ENCODE assay signal across 21 mouse cellular contexts in the genomic region with DNA sequence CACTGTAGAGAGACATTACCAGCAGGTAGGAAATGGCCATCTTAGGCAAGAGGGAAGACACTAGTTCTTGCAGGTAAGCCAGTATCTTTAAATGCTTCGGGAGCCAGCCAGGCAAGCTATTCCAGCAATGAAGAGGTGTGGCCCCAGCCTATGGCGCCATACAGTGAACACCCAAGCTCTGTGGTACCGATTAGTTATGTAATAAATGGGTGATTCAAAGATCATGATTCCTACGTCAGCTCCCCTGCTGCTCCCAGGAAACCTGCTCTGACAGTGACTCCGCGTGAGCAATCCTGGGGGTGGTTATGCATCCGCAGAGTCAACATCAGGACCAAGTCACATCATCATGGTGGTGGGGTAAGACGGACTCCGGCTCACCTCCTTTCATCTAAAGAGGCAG. TPM values are rescaled to one million over a fixed set of nuclear protein-coding genes. Genes with fewer than 3 reads are reported as not detected.
DNase-seq lines count a peak whose midpoint lies in the region; ATAC-seq and TF ChIP-seq lines count a peak whose summit lies in the region.
"Had no signal": no experiment of that assay in that cellular context is flagged by ENCODE, and none has a peak within 500 bp of the region (broad histone marks: within the 10 kb centered on the region; RNA-seq: fewer than 3 reads in every experiment).

No protein-coding gene starts in this region.

- 93% methylated on average over 9 of the region's 9 CpGs for WGBS in heart, embryonic 11.5 days (ENCODE audit: insufficient replicate concordance)
- 88% methylated on average over 9 of the region's 9 CpGs for WGBS in liver, postnatal 0 days (ENCODE audit: insufficient replicate concordance)
- WGBS in small intestine, adult 2 months: 58% methylated on average over 9 of the region's 9 CpGs
- 96% methylated on average over 9 of the region's 9 CpGs for WGBS in forebrain, embryonic 13.5 days

- DNase-seq in heart, adult 11 months: peak; percentile 87
- DNase-seq in liver, postnatal 0 days: no peak
- DNase-seq in liver: no peak
- DNase-seq in lung, postnatal 14 days: no peak
- DNase-seq: adrenal gland, postnatal 10 days; cerebellum, adult 11-12 months; cerebellum, adult 9-10 months; cerebellum, postnatal 25 days; gastrocnemius, postnatal 36 days; heart, postnatal 14 days had no signal

- no peak overlapping the region for H3K9ac ChIP-seq in heart, embryonic 11.5 days (ENCODE audit: low read depth, low read length)
- H3K9ac ChIP-seq in liver, postnatal 0 days (replicated peaks): no peak overlapping the region
- no peak overlapping the region for H3K9ac ChIP-seq in forebrain, embryonic 13.5 days
- H3K9ac ChIP-seq: embryonic facial prominence, embryonic 13.5 days; forebrain, embryonic 15.5 days; hindbrain, embryonic 14.5 days had no signal

- peak; percentile 15; the same call in 1 of the 2 replicates for TF ChIP-seq POLR2A in small intestine, adult 2 months (IDR thresholded peaks at IDR 0.05; ENCODE audit: low read depth, low read length)

- TF ChIP-seq CTCF in liver, postnatal 0 days (IDR thresholded peaks at IDR 0.05; ENCODE audit: low read depth): no peak
- TF ChIP-seq CTCF in small intestine, adult 2 months (IDR thresholded peaks at IDR 0.05; ENCODE audit: extremely low read depth, insufficient read length, insufficient replicate concordance, low read depth, low read length): no peak

- no peaks in the 10 kb centered on the region for H3K9me3 ChIP-seq in heart, embryonic 11.5 days (replicated peaks; ENCODE audit: control insufficient read depth, low read length)
- H3K9me3 ChIP-seq in liver, postnatal 0 days (ENCODE audit: low read length): no peaks in the 10 kb centered on the region
- H3K9me3 ChIP-seq in forebrain, embryonic 13.5 days (replicated peaks): no peaks in the 10 kb centered on the region
- H3K9me3 ChIP-seq: embryonic facial prominence, embryonic 13.5 days; forebrain, embryonic 10.5 days; forebrain, embryonic 15.5 days; heart, embryonic 10.5 days; heart, embryonic 15.5 days; hindbrain, embryonic 10.5 days had no signal

- no peaks in the 10 kb centered on the region for H3K27me3 ChIP-seq in heart, embryonic 11.5 days (ENCODE audit: control insufficient read depth, insufficient read depth, low read length)
- no peaks in the 10 kb centered on the region for H3K27me3 ChIP-seq in liver, postnatal 0 days (ENCODE audit: insufficient read depth, low read length)
- no peaks in the 10 kb centered on the region for H3K27me3 ChIP-seq in small intestine, adult 2 months (ENCODE audit: control insufficient read depth, insufficient read depth, low read length)
- H3K27me3 ChIP-seq in forebrain, embryonic 13.5 days: no peaks in the 10 kb centered on the region
- H3K27me3 ChIP-seq: embryonic facial prominence, embryonic 13.5 days; forebrain, embryonic 15.5 days; heart, embryonic 15.5 days had no signal

- no peak for TF ChIP-seq EP300 in liver, postnatal 0 days (IDR thresholded peaks at IDR 0.05; ENCODE audit: low read depth)

- H3K36me3 ChIP-seq in heart, embryonic 11.5 days (ENCODE audit: control insufficient read depth, insufficient read depth, low read length): no peaks in the 10 kb centered on the region
- no peaks in the 10 kb centered on the region for H3K36me3 ChIP-seq in liver, postnatal 0 days (replicated peaks; ENCODE audit: insufficient read depth, low read length)
- no peaks in the 10 kb centered on the region for H3K36me3 ChIP-seq in small intestine, adult 2 months (ENCODE audit: control insufficient read depth, insufficient read depth, low read length)
- H3K36me3 ChIP-seq in forebrain, embryonic 13.5 days (ENCODE audit: poor library complexity, severe bottlenecking): no peaks in the 10 kb centered on the region
- H3K36me3 ChIP-seq: embryonic facial prominence, embryonic 13.5 days; forebrain, embryonic 10.5 days; forebrain, embryonic 15.5 days; heart, embryonic 10.5 days; heart, embryonic 15.5 days; hindbrain, embryonic 10.5 days had no signal

- H3K4me2 ChIP-seq in heart, embryonic 11.5 days: no peak overlapping the region
- no peak overlapping the region for H3K4me2 ChIP-seq in liver, postnatal 0 days (ENCODE audit: low read depth, low read length)
- no peak overlapping the region for H3K4me2 ChIP-seq in forebrain, embryonic 13.5 days
- H3K4me2 ChIP-seq: embryonic facial prominence, embryonic 13.5 days; forebrain, embryonic 15.5 days; hindbrain, embryonic 14.5 days had no signal

- no peak overlapping the region for H3K4me3 ChIP-seq in heart, embryonic 11.5 days (ENCODE audit: low read depth, low read length)
- H3K4me3 ChIP-seq in liver, postnatal 0 days (ENCODE audit: low read depth, low read length): no peak overlapping the region
- H3K4me3 ChIP-seq in small intestine, adult 2 months (ENCODE audit: low read depth, low read length): no peak overlapping the region
- no peak overlapping the region for H3K4me3 ChIP-seq in forebrain, embryonic 13.5 days
- H3K4me3 ChIP-seq: embryonic facial prominence, embryonic 13.5 days; erythroblast, embryonic 14.5 days; forebrain, embryonic 10.5 days; forebrain, embryonic 15.5 days; heart, embryonic 10.5 days; heart, embryonic 15.5 days; hindbrain, embryonic 10.5 days had no signal

- no peak for ATAC-seq in heart, embryonic 11.5 days (replicated peaks; ENCODE audit: insufficient number of reproducible peaks, low FRiP score, low TSS enrichment)
- ATAC-seq in liver, postnatal 0 days: no peak
- no peak for ATAC-seq in forebrain, embryonic 13.5 days
- ATAC-seq: forebrain, embryonic 15.5 days had no signal

- H3K27ac ChIP-seq in heart, embryonic 11.5 days (ENCODE audit: low read depth, low read length): no peak overlapping the region
- H3K27ac ChIP-seq in liver, postnatal 0 days (ENCODE audit: low read depth): peak overlapping the region; percentile 72; the same call in 1 of the 2 replicates
- H3K27ac ChIP-seq in small intestine, adult 2 months (ENCODE audit: insufficient read depth, low read depth, low read length): peak overlapping the region; percentile 95
- H3K27ac ChIP-seq in forebrain, embryonic 13.5 days: no peak overlapping the region
- H3K27ac ChIP-seq: embryonic facial prominence, embryonic 13.5 days; forebrain, embryonic 10.5 days; forebrain, embryonic 15.5 days; hindbrain, embryonic 10.5 days; hindbrain, embryonic 14.5 days had no signal

- 0 out of 2 replicates have a peak, but pooled peaks cover 3% of the 10 kb centered on the region for H3K4me1 ChIP-seq in heart, embryonic 11.5 days (ENCODE audit: control insufficient read depth, insufficient read depth, low read length)
- H3K4me1 ChIP-seq in liver, postnatal 0 days (ENCODE audit: insufficient read depth): peaks cover 44% of the 10 kb centered on the region
- peaks cover 39% of the 10 kb centered on the region; the same call in 1 of the 2 replicates for H3K4me1 ChIP-seq in small intestine, adult 2 months (ENCODE audit: control insufficient read depth, insufficient read depth, insufficient read length, low read length)
- H3K4me1 ChIP-seq in forebrain, embryonic 13.5 days: no peaks in the 10 kb centered on the region
- H3K4me1 ChIP-seq: embryonic facial prominence, embryonic 13.5 days; forebrain, embryonic 15.5 days had no signal

RNA-seq across cellular contexts. Expression of a gene that starts 51.1 kb away (rescaled TPM):
- 10.7 and 14.8 TPM in 2 replicates for polyA plus RNA-seq in heart, embryonic 11.5 days (2014; fragmentation: Nextera tagmentation; extraction: Ambion mirVana)
- polyA plus RNA-seq in liver, postnatal 0 days (2015; fragmentation: Nextera tagmentation; extraction: Ambion mirVana): 8.3 and 8.4 TPM in 2 replicates
- polyA plus RNA-seq in small intestine, adult 2 months (2012; rRNA removed): 9.6 and 109 TPM in 2 replicates
- 17.1 and 18.1 TPM in 2 replicates for polyA plus RNA-seq in forebrain, embryonic 13.5 days (2015; fragmentation: Nextera tagmentation; extraction: Ambion mirVana)

Comparison
In these comparisons a context has a peak if more than half of its experiments do, and no peak if none do; other contexts are left out.
1. H3K27ac ChIP-seq: peak in liver, postnatal 0 days (single experiment) and small intestine, adult 2 months (single experiment); none in heart, embryonic 11.5 days (single experiment) and forebrain, embryonic 13.5 days (single experiment).